Mouse (Mus musculus) kidney, adult 2 months (tissue): ENCODE data around the gene Prkacb.

Experiments
- CTCF ChIP-seq: fragments of 200-500 bp; conservative IDR thresholded peaks from 2 replicates; pipeline ENCODE4 v1.5.1; 2011; ENCODE audit warnings: low read depth, mild to moderate bottlenecking, control low read depth, low read length, moderate library complexity, mixed read lengths; ENCODE audit not compliant: insufficient read depth, insufficient read length
- POLR2A ChIP-seq: fragments of 200-500 bp; IDR thresholded peaks from one replicate; pipeline ENCODE4 v1.6.1; 2011; ENCODE audit warnings: low read depth, low read length, control low read depth

- TF ChIP-seq POLR2A (no peak), CTCF (no peak)
Measured at GRCm38 (mm10) chr3:146778451-146778850, 34.3 kb downstream of the Prkacb start.
